Mouse (Mus musculus): ENCODE data around the gene Fbxo2.

The Fbxo2 gene

DNA sequence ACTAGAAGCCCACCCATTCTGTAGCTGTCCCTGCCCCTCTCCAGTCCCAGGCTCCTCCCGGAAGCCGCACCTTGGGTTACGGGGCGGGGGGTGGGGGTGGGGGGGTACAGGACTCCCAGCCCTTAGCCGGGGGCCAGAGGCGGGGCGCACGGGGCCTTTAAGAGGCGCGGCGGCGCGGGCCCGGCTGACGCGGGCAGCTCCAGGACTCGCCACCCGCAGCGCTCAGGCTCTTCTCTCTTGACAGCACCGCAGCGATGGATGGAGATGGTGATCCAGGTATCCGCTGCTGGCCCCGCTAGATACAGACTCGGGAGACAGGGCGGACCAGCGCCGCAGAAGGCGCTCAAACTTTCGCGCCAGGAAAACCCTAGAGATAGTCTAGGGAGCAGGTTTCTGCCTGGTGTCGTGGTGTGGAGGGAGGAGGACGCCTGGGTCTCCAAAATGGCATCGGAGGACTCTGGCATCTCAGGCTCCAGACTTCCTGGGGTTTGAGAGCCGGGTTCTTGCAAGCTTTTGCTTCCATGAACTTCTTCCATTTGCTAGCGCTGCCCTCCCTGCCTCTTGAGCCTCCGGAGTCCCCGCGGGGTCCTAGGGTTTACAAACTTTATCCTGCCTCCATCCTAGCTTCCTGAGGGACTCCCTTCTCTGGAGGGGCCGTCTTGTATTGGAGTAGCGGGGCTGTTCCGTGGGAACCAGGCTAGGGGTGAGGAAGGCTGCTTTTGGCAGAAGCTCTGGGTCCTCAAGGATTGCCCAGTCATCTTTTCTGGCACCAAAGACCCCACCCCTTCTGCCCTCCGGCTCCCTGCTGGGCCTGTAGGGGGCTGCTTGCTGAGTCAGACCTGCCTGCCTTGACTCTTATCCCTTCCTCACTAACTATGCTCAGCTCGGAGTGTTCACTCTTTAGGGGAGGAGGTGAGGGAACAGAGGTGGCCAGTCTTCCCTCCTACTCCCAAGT lies at the start of gene Fbxo2, which contains the start of gene Fbxo44:
Gene Fbxo2 (plus strand): TSS at position 186 of the 955 bp plus-strand sequence.
Gene Fbxo44 (minus strand): TSS at position 47 of the 955 bp plus-strand sequence.
- peak; percentile 57 for DNase-seq (ENCODE audit: low read depth, low spot score)

DNA sequence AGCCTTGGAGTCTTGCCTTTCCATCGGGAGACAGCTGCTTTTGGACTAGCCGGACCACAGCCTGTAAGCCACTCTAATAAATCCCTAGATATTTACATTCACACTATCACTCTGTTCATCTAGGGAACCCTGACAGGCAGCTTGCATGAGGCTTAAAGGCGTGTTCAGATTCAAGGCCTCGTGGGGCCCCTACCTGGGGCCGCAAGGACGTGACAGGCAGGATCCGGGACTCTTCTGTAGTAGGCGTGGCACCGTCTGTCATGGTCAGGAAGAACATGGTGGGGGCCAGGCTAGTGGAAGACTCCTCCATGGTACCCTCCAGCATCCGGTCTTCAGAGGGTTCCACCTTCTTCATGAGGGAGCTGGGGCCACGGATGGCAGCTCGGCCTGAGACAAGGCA lies 47.9 kb upstream of the Fbxo2 start:
- no peak for DNase-seq (ENCODE audit: low read depth, low spot score)

DNA sequence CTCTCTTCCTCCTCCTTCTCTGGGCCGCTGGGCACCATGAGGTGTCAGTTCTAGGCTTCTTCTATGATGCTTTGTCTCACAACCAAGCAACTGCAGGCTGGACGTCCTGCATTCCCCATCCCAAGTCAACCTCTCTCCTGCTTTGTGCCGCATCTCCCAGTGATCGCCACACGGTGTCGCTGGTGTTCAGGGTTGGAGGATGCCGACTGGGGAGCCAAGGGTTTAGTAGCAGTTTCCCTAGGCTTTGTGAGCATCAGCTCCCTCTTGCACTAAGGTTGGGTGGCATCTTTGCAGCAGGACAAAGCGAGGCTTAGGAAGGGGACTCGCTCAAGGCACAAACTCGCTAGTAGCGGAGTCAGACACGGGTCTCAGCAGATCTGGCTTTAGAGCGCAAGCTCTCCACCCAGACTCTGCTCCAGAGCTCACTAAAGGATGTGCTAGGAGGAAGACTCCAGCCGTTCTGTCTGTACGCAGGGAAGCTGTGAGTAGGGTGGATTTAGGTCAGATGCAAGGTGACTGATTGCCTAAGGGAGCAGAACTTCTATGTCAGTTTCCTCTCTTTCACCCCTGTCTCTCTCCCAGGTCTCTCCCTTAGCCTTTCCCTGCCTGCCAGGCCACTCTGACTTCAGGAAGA lies 45.5 kb upstream of the Fbxo2 start:
- DNase-seq (ENCODE audit: low read depth, low spot score), result peak; percentile 92

DNA sequence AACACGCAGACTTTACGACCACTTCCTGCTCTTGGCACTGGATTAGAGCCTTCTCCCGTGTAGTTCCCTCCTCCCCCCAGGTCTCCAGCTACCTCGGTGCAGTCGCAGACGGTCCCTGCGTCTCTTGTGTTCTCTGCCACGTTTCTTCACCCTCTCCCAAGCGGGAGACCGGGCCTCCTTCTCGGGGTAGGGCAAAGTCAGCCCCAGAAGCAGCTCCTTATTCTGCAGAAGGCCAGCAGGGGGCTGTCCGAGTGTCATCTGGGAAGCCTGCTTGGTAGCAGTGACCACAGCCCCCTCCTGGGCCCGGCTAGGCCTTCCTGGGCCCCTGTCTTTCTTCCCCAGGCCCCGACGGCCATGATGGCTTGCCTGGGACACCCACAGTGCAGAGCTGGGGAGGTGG lies 45.0 kb upstream of the Fbxo2 start:
- DNase-seq (ENCODE audit: low read depth, low spot score), result peak; percentile 64

DNA sequence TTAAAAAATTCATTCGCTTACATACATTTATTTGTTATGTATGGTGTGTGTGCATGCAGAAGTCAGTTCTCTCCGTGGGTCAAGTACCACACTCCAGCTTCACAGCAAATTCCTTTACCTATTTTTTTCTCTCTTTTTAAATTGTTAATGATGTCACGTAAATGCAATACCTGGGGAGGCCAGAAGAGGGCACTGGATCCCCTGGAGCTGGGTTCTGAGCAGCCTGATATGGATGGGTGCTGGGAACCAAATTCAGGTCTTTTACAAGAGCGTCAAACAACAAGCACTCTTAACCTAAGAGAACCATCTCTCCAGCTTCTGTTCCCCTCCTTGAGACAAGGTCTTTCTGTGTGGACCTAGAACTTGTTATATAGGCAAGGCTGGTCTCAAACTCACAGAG lies 43.8 kb upstream of the Fbxo2 start:
- peak; percentile 43 for DNase-seq (ENCODE audit: low read depth, low spot score)

DNA sequence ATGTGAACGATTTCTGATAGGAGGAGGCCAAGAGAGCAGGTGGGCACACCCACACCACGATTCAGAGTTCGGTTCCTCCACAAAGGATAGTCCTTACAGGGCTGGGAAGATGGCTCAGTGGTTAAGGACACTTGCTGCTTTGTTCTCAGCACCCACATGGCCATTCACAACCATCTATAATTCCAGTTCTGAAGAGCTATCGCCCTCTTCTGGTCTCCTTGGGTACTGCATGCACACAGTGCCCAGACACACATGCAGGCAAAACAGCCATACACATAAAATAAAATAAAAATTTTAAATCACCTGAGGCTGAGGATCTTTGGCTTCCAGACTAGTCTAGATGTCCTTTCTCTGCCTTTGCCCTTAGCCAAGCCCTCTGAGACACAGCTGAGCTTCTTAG lies 43.0 kb upstream of the Fbxo2 start:
- peak; percentile 45 for DNase-seq (ENCODE audit: low read depth, low spot score)

DNA sequence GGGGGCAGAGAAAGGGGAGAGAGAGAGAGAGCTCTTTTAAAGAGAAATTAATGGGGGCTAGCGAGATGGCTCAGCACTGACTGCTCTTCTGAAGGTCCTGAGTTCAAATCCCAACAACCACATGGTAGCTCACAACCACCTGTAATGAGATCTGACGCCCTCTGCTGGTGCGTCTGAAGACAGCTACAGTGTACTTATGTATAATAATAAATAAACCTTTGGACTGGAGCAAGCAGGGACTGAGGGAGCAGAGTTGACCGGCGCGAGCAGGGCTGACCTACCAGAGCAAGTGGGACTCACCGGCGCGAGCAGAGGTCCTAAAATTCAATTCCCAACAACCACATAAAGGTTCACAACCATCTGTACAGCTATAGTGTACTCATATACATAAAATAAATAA lies 40.8 kb upstream of the Fbxo2 start:
- DNase-seq (ENCODE audit: low read depth, low spot score), result peak; percentile 21

DNA sequence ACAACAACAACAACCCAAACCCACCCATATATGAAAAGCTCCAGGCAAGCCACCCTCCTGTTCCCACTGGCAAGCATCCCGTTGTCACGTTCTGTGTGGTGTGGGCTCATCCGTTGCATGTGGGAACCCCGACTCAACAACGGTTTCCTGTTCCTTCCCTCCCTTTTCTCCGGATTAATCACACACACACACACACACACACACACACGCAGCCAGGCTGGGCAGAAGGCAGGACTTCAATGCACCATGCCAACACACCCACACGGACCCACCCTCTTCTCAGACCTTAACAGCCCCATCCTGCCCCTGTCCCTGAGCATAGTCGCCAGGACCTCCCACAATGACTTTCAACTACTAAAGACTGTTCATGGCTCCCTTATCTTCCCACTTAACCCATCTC lies 39.9 kb upstream of the Fbxo2 start:
- DNase-seq (ENCODE audit: low read depth, low spot score), result no peak

DNA sequence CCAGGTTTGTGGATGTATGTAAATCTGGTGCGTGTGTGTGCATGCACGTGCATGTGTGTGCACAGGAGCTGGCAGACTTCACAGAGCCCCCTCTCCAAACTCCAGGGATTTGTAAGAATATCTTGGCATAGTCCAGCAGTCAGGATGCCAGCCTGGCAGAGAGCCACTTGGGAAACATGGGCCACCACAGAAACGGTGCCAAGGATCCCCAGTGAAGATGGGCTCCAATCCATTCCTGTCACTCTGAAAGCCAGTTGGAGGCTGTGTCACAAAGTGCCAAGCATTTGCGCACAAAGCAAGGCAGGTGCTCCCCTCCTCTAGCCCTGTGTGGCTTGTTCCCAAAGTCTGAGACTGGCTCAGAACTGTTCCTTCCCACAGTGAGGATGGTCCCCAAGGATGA lies 39.1 kb upstream of the Fbxo2 start:
- no peak for DNase-seq (ENCODE audit: low read depth, low spot score)

DNA sequence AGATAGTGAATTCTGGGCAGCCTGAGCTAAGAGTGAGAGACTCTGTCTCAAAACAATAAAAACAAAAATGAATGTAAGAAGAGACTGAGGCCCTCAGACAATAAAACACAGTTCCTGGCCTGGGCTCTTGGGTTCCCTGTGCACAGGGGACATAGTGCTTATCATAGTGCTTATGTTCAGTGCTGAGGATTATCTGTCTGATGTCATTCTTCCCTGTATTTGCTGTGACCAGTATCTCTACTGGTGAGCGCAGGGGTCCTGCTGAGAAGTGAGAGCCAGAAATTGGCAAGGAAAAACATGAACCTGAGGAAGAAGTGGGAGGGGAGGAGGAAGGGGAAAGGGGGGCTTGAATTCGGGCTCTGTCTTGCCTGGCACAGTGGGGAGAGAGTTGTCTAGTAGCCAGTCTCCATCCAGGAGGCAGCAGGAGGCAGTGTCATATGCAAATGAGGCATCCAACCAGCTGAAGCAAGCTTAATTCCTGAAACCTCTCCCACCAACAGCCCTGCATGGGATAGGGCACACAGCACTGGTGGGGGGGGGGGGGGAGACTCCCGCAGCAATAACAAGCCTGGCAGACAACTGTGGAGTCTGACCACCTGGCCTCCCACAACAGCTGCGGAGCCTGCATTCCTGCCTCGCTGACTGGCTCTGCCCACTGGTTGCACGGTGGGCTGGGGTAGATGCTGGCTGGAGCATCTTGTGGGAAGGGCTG lies 38.3 kb upstream of the Fbxo2 start:
- no peak for DNase-seq (ENCODE audit: low read depth, low spot score)

DNA sequence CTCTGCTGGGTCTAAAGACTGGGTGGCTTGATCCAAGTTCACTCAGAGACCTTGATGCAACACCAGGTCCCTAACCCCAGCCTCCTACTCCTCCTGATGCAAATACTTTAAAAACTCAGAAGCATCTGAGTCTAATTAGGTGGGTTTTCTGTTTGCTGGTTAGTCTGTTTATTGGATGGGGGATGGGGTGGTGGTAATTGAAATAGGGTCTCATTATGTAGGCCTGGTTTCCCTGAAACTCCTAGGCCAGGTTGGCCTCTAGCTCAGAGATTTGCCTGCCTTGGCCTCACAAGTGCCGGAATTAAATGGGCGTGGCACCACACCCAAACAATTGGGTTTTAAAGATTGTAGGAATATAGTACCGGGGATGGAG lies 37.7 kb upstream of the Fbxo2 start:
- no peak for DNase-seq (ENCODE audit: low read depth, low spot score)

DNA sequence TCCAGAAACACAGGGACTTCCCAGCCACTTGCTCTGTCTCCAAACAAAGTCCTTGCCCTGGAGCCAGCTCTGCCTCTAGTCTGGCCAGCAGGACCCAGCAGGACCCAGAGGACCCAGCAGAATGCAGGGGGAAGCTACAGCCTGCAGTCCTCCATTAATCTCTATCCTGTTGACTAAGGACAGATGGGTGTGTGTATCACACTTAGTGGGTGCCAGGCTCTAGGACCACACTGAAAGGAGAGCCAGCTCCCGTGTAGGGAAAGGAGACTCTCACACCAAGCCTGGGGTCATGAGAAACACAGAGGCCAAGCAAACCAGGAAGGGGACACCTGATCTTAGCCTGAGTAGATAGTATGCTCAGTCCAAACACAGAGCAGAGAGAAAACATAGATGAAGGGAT lies 32.2 kb upstream of the Fbxo2 start:
- no peak for DNase-seq (ENCODE audit: low read depth, low spot score)

DNA sequence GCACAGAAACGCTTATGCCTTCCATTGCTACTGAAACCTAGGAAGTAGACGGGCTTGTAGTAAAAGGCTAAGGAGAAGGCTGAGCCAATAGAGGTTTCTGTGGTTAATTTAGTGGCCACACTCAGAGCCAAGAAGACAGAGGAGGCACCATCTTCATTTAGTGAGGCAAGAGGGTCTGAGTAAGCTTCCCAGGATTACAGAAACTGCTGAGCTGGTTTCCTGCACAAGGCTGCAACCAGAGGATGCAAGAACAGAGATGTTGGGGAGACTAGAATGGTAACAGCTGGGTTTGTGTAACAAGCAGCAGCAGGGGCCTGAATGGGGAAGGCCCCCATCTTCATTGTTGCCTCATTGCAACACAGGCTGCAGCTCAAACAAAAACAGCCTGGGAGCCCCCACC lies 31.7 kb upstream of the Fbxo2 start:
- no peak for DNase-seq (ENCODE audit: low read depth, low spot score)

DNA sequence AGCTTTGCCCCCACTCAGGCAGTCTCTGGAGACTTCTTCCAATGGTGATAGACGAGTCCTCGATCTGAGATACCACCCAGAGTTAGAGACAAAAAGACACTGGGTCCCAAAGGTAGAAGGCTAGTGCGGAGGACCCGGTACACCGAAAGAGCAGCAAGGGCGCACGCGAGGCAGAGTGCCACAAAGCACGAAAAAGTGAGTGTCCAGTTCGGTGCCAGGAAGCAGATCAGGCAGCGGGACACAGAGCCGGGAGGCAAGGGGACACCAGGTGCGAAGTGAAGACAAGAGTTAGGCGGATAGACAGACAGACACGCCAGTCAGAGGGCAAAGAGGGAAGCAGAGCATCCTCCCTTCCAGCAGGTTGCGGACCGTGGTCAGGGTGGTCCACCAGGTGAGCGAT lies 30.3 kb upstream of the Fbxo2 start, which contains the start of gene Mad2l2:
Gene Mad2l2 (plus strand): TSS at position 252 of the 400 bp plus-strand sequence.
- DNase-seq (ENCODE audit: low read depth, low spot score), result no peak

DNA sequence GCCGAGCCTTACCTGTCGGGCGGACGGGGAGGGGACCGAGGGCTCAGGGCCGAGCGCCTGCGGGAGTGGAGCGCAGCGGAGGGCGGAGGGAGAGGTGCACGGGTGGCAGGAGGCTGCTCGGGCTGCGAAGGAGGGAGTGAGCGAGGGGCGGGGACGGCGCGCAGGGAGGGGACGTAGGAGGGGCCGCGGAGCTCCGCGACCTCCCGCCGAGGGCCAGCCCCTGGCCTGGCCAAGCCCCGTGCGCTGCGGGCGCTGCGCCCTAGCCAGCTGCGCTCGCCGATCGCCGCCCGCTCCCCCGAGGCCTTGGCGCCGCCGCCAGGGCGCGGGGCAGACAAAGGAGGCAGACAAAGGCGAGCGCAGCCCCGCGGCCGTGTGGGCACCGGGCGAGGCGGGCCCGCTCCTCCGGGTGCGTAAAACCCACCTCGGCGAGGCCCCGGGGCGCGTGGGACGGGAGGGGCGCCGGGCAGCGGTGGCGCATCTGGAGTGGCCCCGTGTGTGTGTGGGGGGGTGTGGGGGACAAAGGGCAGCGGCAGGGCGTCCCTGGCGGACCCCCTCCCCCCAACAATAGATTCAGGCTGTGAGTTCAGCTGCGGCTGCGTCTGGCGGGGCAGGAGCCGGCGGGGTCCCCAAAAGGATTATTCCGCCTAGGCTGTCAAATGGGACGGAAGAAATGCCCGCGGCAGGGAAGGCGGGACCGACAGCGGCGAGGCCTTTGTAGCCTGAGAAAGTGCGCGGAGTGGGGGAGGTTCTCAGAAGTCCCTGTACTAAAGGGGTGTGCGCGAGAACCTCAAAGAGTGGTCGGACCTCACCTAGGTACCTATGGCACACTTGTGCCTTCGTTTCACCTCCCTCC lies 29.6 kb upstream of the Fbxo2 start, which contains the start of gene Draxin:
Gene Draxin (minus strand): TSS at position 138 of the 853 bp plus-strand sequence.
- DNase-seq (ENCODE audit: low read depth, low spot score), result no peak

DNA sequence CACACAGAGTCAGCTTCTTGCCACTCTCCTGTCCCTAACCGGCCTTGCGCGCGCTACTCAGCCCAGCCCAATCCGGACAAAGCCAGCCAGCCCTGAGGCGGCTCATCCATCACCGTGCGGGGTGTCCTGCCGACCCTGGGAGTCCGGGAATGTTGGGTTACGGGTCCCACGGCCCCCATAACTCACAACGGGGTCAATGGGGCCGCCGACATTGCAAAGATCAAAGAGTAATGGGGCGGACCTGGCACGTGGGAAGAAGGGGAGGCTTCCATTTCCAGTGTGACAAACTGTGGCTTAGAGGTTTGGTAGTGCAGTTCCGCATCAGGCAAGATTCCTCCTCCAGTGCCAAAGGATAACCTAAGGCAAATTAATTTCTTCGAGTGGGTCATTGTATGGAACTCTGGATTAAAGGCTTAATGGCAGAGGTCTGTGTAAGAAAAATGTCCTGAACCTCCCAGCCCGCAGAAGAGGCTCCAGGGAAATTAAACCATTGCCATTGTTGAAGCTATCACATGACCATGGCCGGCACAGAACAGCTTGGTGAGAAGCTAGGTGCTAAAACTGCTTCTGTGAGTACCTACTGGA lies 28.8 kb upstream of the Fbxo2 start:
- no peak for DNase-seq (ENCODE audit: low read depth, low spot score)

DNA sequence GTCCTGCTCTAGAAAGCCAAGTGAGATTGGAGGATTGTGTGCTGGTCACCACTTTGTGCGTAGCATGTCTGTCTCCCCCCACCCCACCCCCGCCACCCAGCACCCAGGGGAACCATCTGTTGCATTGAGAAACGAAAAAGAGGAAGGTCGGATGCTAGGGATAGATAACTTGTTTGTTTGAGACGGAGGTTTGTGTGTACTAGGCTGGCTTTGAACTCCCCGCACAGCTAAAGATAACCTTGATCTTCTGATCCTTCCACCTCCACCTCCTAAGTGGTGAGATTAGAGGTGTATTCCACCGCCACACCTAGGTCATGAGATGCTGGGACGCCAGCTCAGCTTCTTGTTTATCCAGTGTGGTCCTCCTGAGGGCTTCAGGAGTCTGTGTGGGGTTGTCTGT lies 25.4 kb upstream of the Fbxo2 start:
- no peak for DNase-seq (ENCODE audit: low read depth, low spot score)

DNA sequence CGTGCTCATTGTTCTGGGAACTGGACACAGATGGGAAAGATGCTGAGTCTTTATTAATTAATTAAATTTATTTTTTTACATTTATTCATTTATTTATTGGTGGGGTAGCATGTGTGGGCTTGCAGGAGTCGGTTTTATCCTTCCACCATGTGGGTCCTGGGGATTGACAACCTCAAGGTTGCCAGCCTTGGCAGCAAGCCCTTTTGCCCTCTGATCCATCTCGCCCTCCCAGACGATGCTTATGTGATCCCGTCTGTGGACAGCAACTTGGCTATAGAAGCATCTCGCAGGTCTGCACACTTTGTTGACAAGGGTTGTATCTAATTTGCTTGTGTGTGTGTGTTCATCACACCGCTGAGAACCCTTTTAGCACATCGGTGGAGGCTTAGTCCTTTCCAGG lies 22.9 kb upstream of the Fbxo2 start:
- no peak for DNase-seq (ENCODE audit: low read depth, low spot score)

DNA sequence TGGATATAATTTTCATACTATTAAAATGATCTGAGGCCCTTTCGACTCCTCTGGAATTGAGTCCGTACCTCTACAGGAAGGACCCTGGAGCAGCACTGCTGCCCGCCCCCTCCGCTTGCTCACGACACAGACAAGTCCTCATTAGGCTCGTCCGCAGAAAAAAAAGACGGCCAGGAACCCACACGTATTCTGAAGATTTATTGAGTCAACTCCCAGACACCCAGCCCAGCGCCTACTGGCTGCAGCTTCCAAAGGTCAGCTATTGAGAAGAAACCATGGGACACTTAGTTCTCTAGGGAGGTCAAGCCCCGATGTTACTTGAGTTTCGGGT lies 20.7 kb upstream of the Fbxo2 start:
- no peak for DNase-seq (ENCODE audit: low read depth, low spot score)

DNA sequence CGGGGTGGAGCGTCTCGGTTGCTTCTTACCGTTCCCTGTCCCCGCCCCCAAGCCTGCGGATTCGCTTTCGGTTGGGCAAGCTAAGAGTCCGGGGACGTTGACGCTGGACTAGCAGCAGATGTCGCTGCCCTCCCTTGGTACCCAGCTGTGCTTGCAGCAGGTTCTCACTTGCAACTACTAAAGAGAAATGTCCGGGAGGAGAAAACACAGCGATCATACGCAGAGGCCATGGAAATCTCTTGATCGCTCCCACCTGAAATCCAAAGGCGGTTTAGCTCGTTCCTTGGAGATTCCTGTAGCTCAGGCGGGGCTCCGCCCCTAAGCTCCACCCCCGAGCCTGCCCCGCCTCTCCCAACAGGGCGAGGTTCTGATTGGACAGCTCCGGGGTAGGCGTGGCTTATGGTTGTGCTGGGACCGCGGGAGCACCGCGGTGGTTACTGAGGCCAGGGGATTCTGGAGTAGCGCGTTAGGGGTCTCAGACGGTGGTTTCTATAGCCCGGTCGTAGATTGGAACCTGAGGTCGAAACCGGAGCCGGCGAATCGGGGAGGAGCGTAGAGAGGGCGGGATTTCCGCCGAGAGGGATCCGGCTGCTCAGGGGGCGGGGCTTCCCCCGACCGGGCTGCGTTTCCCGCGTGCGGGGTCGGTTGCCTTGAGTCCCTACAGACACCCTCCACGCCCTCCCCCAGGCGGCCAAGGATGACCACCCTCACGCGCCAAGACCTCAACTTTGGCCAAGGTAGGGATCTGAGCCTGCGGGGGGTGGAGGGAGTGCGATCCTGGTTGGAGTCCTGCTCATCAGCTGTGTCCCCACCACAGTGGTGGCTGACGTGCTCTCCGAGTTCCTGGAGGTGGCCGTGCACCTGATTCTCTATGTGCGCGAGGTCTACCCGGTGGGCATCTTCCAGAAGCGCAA lies 20.1 kb upstream of the Fbxo2 start:
- peak; percentile 95 for DNase-seq (ENCODE audit: low read depth, low spot score)
